Mouse (Mus musculus): ENCODE measurements around the gene Gzmf. TPM values are rescaled to one million over a fixed set of nuclear protein-coding genes. Genes with fewer than 3 reads are reported as not detected.
"Not testable (repeated sequence)": the region's sequence is repeated elsewhere in the genome, so short reads cannot be mapped to it uniquely, and the experiment has no call there.

Gene Gzmf
- polyA plus RNA-seq (2016; fragmentation: Nextera tagmentation; extraction: Ambion mirVana): not detected in 2 replicates

GRCm38 (mm10) chr14:56211317-56211716 lies at the start of gene Gzmf:
Gene Gzmf, minus strand, starts transcription at chr14:56211417.
- Histone ChIP-seq H3K4me3 (no peak within 1 kb of the TSS), H3K4me1 (no peaks in the 10 kb centered on the region), H3K27me3 (no peaks in the 10 kb centered on the region), H3K27ac (replicated peaks) (no peak within 1 kb of the TSS), H3K9me3 (no peaks in the 10 kb centered on the region), H3K9ac (replicated peaks) (no peak within 1 kb of the TSS), H3K36me3 (no peaks in the 10 kb centered on the region), H3K4me2 (replicated peaks) (no peak within 1 kb of the TSS)
- ATAC-seq (ENCODE audit: low FRiP score, low read depth): no peak
- WGBS: 93% methylated on average over 4 of the region's 4 CpGs

- Histone ChIP-seq H3K27me3 (no peaks in the 10 kb centered on the region), H3K4me2 (replicated peaks) (no peak overlapping the region), H3K4me3 (no peak overlapping the region), H3K36me3 (no peaks in the 10 kb centered on the region), H3K27ac (replicated peaks) (no peak overlapping the region), H3K4me1 (no peaks in the 10 kb centered on the region), H3K9me3 (no peaks in the 10 kb centered on the region), H3K9ac (replicated peaks) (no peak overlapping the region)
- ATAC-seq (ENCODE audit: low FRiP score, low read depth): no peak
These were observed 29.2 kb upstream of the Gzmf start for GRCm38 (mm10) chr14:56240409-56240808.

GRCm38 (mm10) chr14:56234556-56234955 lies 23.3 kb upstream of the Gzmf start, which contains the start of gene Gzmc:
Gene Gzmc, minus strand, starts transcription at chr14:56234656.
- no peaks in the 10 kb centered on the region for H3K9me3 ChIP-seq
- H3K27me3 ChIP-seq: no peaks in the 10 kb centered on the region
- no peak within 1 kb of the TSS for H3K27ac ChIP-seq (replicated peaks)
- H3K9ac ChIP-seq (replicated peaks): no peak within 1 kb of the TSS
- H3K4me2 ChIP-seq (replicated peaks): no peak within 1 kb of the TSS
- H3K4me1 ChIP-seq: no peaks in the 10 kb centered on the region
- no peak within 1 kb of the TSS for H3K4me3 ChIP-seq
- WGBS: 94% methylated on average over 2 of the region's 2 CpGs
- no peaks in the 10 kb centered on the region for H3K36me3 ChIP-seq
- no peak for ATAC-seq (ENCODE audit: low FRiP score, low read depth)

DNA sequence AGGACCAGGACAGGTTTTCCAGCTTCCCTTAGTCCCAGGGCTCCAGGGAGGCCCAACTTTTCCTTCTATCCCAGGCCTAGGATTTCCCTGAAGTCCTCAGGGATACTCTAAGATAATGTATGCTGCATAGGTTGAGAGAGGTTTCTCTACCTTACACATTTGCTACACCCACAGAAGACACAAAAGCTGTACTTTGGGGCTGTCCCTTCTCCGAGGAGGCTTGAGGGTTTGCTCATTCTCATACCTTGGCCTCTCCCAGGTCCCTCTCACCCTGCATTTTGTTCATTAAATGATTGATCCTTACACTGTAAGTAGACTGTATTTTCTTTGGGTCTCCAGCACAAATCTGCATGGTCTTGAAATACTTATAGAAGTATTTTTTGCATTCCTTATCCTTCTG lies 5.6 kb downstream of the Gzmf start:
- no peak overlapping the region for H3K9ac ChIP-seq (replicated peaks)
- H3K4me1 ChIP-seq: no peaks in the 10 kb centered on the region
- no peak overlapping the region for H3K27ac ChIP-seq (replicated peaks)
- H3K36me3 ChIP-seq: no peaks in the 10 kb centered on the region
- no peak for ATAC-seq (ENCODE audit: low FRiP score, low read depth)
- no peaks in the 10 kb centered on the region for H3K27me3 ChIP-seq
- 96% methylated on average over 1 of the region's 1 CpGs for WGBS
- H3K9me3 ChIP-seq: no peaks in the 10 kb centered on the region
- H3K4me2 ChIP-seq (replicated peaks): no peak overlapping the region
- H3K4me3 ChIP-seq: no peak overlapping the region

DNA sequence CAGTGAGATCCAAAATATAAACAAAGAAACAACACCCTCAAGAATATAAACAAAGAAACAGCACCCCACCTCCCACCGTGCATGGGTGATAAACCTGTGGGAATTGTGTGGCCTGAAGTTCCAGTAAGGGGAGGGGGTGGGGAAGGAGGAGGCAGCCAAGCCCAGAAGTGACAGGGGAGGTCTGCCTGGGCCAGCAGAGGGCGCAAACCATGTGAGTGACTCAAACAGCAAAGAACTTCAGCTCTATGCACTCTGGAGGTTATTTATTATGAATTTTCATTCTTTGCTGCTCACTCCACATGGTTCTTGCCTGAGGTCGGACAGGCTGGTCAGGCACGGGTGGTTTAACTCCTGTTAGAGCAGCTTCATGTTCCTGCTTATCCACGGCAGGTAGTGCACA lies 6.2 kb downstream of the Gzmf start:
- H3K27ac ChIP-seq (replicated peaks); H3K4me3 ChIP-seq; H3K36me3 ChIP-seq; H3K9ac ChIP-seq (replicated peaks); ATAC-seq (ENCODE audit: low FRiP score, low read depth); H3K4me1 ChIP-seq; H3K27me3 ChIP-seq; H3K9me3 ChIP-seq; H3K4me2 ChIP-seq (replicated peaks): not testable (repeated sequence)
- WGBS: 33% methylated on average over 5 of the region's 5 CpGs

DNA sequence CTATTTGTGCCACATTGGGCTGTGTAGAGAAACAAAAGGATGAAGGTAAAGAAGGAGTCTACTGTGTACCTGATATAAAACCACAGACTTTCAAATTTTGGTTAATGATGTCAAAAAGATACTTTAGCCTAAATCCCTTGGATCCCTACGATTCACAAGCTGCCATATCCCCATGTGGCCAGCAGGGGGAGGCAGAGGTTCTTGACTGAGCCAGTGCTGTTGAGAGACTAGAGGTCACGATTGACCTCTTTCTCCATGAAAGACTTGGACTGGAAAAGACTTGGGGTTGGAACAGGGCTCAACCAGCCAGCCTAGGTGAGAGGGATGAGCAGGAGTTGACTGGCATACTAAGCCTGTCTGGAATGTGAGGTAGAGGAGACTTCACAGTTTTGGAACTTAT lies 7.2 kb downstream of the Gzmf start:
- Histone ChIP-seq H3K27ac (replicated peaks) (no peak overlapping the region), H3K9ac (replicated peaks) (no peak overlapping the region), H3K4me1 (no peaks in the 10 kb centered on the region), H3K36me3 (no peaks in the 10 kb centered on the region), H3K27me3 (no peaks in the 10 kb centered on the region), H3K4me2 (replicated peaks) (no peak overlapping the region), H3K9me3 (no peaks in the 10 kb centered on the region), H3K4me3 (no peak overlapping the region)
- ATAC-seq (ENCODE audit: low FRiP score, low read depth): no peak
- 29% methylated on average over 2 of the region's 2 CpGs for WGBS

GRCm38 (mm10) chr14:56186946-56187345 lies 24.3 kb downstream of the Gzmf start:
- no peaks in the 10 kb centered on the region for H3K27me3 ChIP-seq
- H3K4me2 ChIP-seq (replicated peaks): no peak overlapping the region
- ATAC-seq (ENCODE audit: low FRiP score, low read depth): no peak
- H3K9me3 ChIP-seq: no peaks in the 10 kb centered on the region
- no peaks in the 10 kb centered on the region for H3K36me3 ChIP-seq
- no peaks in the 10 kb centered on the region for H3K4me1 ChIP-seq
- no peak overlapping the region for H3K9ac ChIP-seq (replicated peaks)
- H3K4me3 ChIP-seq: no peak overlapping the region
- no peak overlapping the region for H3K27ac ChIP-seq (replicated peaks)
- 56% methylated on average over 6 of the region's 6 CpGs for WGBS

DNA sequence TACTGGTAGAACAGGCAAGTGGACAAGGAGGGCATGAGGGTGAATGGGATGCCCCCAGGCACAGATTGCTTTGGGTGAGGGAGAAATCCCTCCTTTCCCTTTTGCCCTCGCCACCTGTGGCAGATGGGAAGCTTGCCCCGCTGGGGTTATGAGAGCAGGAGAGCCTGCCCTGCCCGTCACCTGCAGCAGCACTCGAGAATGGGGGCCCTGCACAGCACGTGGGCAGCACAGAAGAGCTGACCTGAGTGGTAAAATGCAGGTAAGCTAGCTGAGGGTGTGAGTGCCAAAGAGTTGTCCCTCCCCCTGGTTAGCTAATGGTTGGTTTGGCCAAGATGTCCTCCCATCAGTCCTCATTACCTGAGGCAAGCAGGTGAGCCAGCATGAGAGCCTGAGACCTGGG lies 24.7 kb downstream of the Gzmf start:
- H3K9ac ChIP-seq (replicated peaks): no peak overlapping the region
- no peak for ATAC-seq (ENCODE audit: low FRiP score, low read depth)
- no peak overlapping the region for H3K4me3 ChIP-seq
- H3K36me3 ChIP-seq: no peaks in the 10 kb centered on the region
- H3K9me3 ChIP-seq: no peaks in the 10 kb centered on the region
- no peaks in the 10 kb centered on the region for H3K27me3 ChIP-seq
- no peak overlapping the region for H3K27ac ChIP-seq (replicated peaks)
- H3K4me2 ChIP-seq (replicated peaks): no peak overlapping the region
- H3K4me1 ChIP-seq: no peaks in the 10 kb centered on the region
- 78% methylated on average over 5 of the region's 5 CpGs for WGBS

GRCm38 (mm10) chr14:56177651-56178050 lies 33.6 kb downstream of the Gzmf start:
- H3K36me3 ChIP-seq; H3K4me3 ChIP-seq; H3K27me3 ChIP-seq; H3K9ac ChIP-seq (replicated peaks); H3K9me3 ChIP-seq; H3K4me1 ChIP-seq; H3K4me2 ChIP-seq (replicated peaks); H3K27ac ChIP-seq (replicated peaks); ATAC-seq (ENCODE audit: low FRiP score, low read depth): not testable (repeated sequence)
- 29% methylated on average over 8 of the region's 8 CpGs for WGBS

DNA sequence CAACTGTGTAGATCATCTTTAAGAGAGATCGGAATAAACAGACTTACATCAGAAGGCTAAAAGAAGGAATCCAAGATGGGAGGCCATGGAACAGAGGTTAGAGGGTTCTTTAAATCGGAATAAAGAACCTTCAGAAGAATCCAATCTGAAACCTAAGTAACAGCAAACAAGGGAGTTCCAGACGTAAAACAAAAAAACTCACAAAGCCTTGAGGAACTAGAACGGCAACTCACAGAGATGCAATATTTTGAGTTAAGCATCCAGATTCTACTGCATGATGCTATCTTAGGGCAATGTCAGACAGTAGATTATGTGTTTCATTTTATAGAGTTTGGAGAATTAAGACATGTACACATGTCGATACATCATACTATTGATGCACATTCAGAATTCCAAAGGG lies 36.7 kb downstream of the Gzmf start, which contains the start of gene Gzmn:
Gene Gzmn, minus strand, starts transcription at position 101 of the 400 bp plus-strand sequence.
- 90% methylated on average over 5 of the region's 5 CpGs for WGBS
- Histone ChIP-seq H3K4me2 (replicated peaks) (no peak within 1 kb of the TSS), H3K4me1 (no peaks in the 10 kb centered on the region), H3K9ac (replicated peaks) (no peak within 1 kb of the TSS), H3K36me3 (no peaks in the 10 kb centered on the region), H3K27ac (replicated peaks) (no peak within 1 kb of the TSS), H3K27me3 (no peaks in the 10 kb centered on the region), H3K9me3 (no peaks in the 10 kb centered on the region), H3K4me3 (no peak within 1 kb of the TSS)
- no peak for ATAC-seq (ENCODE audit: low FRiP score, low read depth)

- Histone ChIP-seq H3K9me3 (no peaks in the 10 kb centered on the region), H3K4me2 (replicated peaks) (no peak overlapping the region), H3K9ac (replicated peaks) (no peak overlapping the region), H3K4me1 (no peaks in the 10 kb centered on the region), H3K27me3 (no peaks in the 10 kb centered on the region), H3K27ac (replicated peaks) (no peak overlapping the region), H3K36me3 (no peaks in the 10 kb centered on the region), H3K4me3 (no peak overlapping the region)
- WGBS: 90% methylated on average over 6 of the region's 6 CpGs
- ATAC-seq (ENCODE audit: low FRiP score, low read depth): no peak
These were observed 37.8 kb downstream of the Gzmf start for GRCm38 (mm10) chr14:56173396-56173795.

GRCm38 (mm10) chr14:56172744-56173143 lies 38.5 kb downstream of the Gzmf start:
- no peak overlapping the region for H3K4me2 ChIP-seq (replicated peaks)
- no peaks in the 10 kb centered on the region for H3K27me3 ChIP-seq
- WGBS: 93% methylated on average over 5 of the region's 5 CpGs
- H3K9me3 ChIP-seq: no peaks in the 10 kb centered on the region
- no peak overlapping the region for H3K4me3 ChIP-seq
- no peak for ATAC-seq (ENCODE audit: low FRiP score, low read depth)
- H3K4me1 ChIP-seq: no peaks in the 10 kb centered on the region
- H3K27ac ChIP-seq (replicated peaks): no peak overlapping the region
- H3K36me3 ChIP-seq: no peaks in the 10 kb centered on the region
- no peak overlapping the region for H3K9ac ChIP-seq (replicated peaks)

- Histone ChIP-seq H3K36me3 (no peaks in the 10 kb centered on the region), H3K9ac (replicated peaks) (no peak overlapping the region), H3K4me1 (no peaks in the 10 kb centered on the region), H3K4me3 (no peak overlapping the region), H3K27ac (replicated peaks) (no peak overlapping the region), H3K9me3 (no peaks in the 10 kb centered on the region), H3K4me2 (replicated peaks) (no peak overlapping the region), H3K27me3 (no peaks in the 10 kb centered on the region)
- ATAC-seq (ENCODE audit: low FRiP score, low read depth): no peak
- 86% methylated on average over 6 of the region's 6 CpGs for WGBS
These were observed 43.2 kb downstream of the Gzmf start for GRCm38 (mm10) chr14:56168009-56168408.
